Mouse (Mus musculus): Measurements from ENCODE around the gene Olfr926. TPM values are rescaled to one million over a fixed set of nuclear protein-coding genes. Genes with fewer than 3 reads are reported as not detected.
"Not testable (repeated sequence)": the region's sequence is repeated elsewhere in the genome, so short reads cannot be mapped to it uniquely, and the experiment has no call there.

The Olfr926 gene
- total RNA-seq (2021), result not detected
- not detected in 2 replicates for polyA plus RNA-seq (2012; rRNA removed)
- long read RNA-seq, result 0 reads

DNA sequence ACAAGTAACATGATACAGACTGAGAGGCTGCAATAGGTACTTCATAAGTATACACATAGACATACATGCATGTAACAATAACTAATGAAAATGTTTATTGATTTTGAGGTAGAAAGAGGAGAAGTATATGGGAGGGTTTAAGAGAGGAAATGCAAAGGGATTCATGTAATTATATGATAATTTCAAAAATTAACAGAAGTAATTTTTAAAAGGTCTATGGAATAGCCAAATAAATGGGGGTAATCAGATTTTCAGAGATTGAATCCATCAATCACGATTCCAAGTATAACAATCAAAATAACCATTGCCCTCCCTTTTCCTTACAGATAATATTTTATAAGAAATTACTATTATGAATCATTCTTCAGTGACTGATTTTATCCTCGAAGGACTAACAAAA, at the start of gene Olfr926:
Gene Olfr926 (plus strand): TSS at position 301 of the 400 bp plus-strand sequence.
- DNase-seq, result no peak

DNA sequence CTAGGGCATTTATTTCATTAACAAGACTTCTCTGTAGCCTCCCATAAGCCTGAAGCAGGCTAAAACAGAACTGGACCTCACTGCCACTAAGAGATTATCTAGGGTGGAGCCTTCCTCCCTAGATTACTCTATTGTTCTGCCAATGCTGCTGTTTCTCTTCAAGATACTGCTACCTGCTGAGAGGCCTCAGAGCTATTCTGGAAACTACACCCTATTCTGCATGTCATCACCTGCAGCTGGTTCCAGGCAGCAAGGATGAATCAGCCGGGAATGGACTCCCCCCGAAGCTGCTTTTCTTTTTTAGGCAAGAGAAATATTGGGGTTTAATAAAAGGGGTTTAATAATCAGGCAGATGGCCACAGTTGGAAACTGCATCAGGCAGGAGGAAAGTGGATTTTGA, 43.9 kb upstream of the Olfr926 start:
- no peak for DNase-seq

GRCm38 (mm10) chr9:38844149-38844548, 32.8 kb upstream of the Olfr926 start, which contains the start of gene Olfr924:
TSS of gene Olfr924 (plus strand) at chr9:38844449.
- no peak for DNase-seq

DNA sequence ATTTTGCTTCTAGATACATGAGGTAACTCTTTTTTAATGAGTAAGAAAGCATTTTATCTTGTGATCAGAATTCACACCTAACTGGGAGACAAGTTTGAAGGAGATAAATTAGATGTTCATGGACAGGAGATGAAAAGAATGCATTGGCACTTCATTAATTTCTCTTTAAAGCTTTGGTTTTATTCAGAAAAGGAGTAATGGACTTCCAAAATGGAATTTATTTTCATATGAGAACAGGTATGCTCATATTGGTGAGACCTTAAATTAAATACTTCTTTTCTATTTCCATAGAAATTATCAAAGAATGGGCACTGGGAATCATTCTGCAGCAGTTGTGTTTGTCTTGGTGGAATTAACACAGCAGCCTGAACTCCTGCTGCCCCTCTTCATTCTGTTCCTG, 22.2 kb upstream of the Olfr926 start, which contains the start of gene Olfr26:
Gene Olfr26 (plus strand): TSS at position 301 of the 400 bp plus-strand sequence.
- no peak for DNase-seq

DNA sequence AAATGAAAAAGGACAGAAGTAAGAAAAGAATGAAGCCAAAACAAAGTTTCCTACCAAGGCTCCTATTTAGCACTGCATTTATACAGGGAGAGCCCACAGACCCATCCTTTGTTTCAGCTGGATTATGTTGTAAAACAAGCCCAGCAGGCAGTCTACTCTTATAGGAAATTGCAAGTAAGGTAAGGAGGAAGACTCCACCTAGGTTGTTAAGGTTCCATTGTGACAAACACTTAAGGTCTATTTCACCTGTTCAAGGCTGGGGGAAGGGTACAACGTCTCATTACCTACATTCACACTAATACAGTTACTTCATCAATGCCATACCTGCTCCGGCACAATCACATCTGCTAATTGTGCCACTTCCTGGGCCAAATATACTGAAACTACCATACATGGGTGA, 2.0 kb upstream of the Olfr926 start:
- not testable (repeated sequence) for DNase-seq

Other genes with a start within 250 kb of the Olfr926 start
- not detected for gene Olfr916, start 217.3 kb upstream of the Olfr926 start, total RNA-seq (2021)
- gene Olfr916, start 217.3 kb upstream of the Olfr926 start, polyA plus RNA-seq (2012; rRNA removed), result not detected in 2 replicates
- gene Olfr917, start 211.3 kb upstream of the Olfr926 start, total RNA-seq (2021), result not detected
- gene Olfr917, start 211.3 kb upstream of the Olfr926 start, polyA plus RNA-seq (2012; rRNA removed), result not detected in 2 replicates
- gene Olfr918, start 202.5 kb upstream of the Olfr926 start, total RNA-seq (2021), result not detected
- gene Olfr918, start 202.5 kb upstream of the Olfr926 start, polyA plus RNA-seq (2012; rRNA removed), result not detected in 2 replicates
- gene Olfr919, start 173.5 kb upstream of the Olfr926 start, total RNA-seq (2021), result not detected
- not detected in 2 replicates for gene Olfr919, start 173.5 kb upstream of the Olfr926 start, polyA plus RNA-seq (2012; rRNA removed)
- gene Vwa5a, start 158.9 kb upstream of the Olfr926 start, total RNA-seq (2021), result 10 to 100 TPM; 38.3 to 56.7 TPM
- 7.1 and 8.0 TPM in 2 replicates for gene Vwa5a, start 158.9 kb upstream of the Olfr926 start, polyA plus RNA-seq (2012; rRNA removed)
- gene Olfr920, start 124.8 kb upstream of the Olfr926 start, total RNA-seq (2021), result under 1 TPM; 0.26 to 0.28 TPM
- 0.06 and 0.07 TPM in 2 replicates for gene Olfr920, start 124.8 kb upstream of the Olfr926 start, polyA plus RNA-seq (2012; rRNA removed)
- not detected for gene Olfr921, start 104.1 kb upstream of the Olfr926 start, total RNA-seq (2021)
- not detected in 2 replicates for gene Olfr921, start 104.1 kb upstream of the Olfr926 start, polyA plus RNA-seq (2012; rRNA removed)
- not detected for gene Olfr922, start 62.5 kb upstream of the Olfr926 start, total RNA-seq (2021)
- not detected in 2 replicates for gene Olfr922, start 62.5 kb upstream of the Olfr926 start, polyA plus RNA-seq (2012; rRNA removed)
- gene Olfr923, start 50.6 kb upstream of the Olfr926 start, total RNA-seq (2021), result not detected
- gene Olfr923, start 50.6 kb upstream of the Olfr926 start, polyA plus RNA-seq (2012; rRNA removed), result not detected in 2 replicates
- not detected for gene Olfr924, start 32.7 kb upstream of the Olfr926 start, total RNA-seq (2021)
- gene Olfr924, start 32.7 kb upstream of the Olfr926 start, polyA plus RNA-seq (2012; rRNA removed), result not detected in 2 replicates
- gene Olfr26, start 22.1 kb upstream of the Olfr926 start, total RNA-seq (2021), result not detected
- gene Olfr26, start 22.1 kb upstream of the Olfr926 start, polyA plus RNA-seq (2012; rRNA removed), result not detected in 2 replicates
- not detected for gene Olfr930, start 52.7 kb downstream of the Olfr926 start, total RNA-seq (2021)
- gene Olfr930, start 52.7 kb downstream of the Olfr926 start, polyA plus RNA-seq (2012; rRNA removed), result not detected in 2 replicates
- gene Olfr933, start 95.2 kb downstream of the Olfr926 start, total RNA-seq (2021), result under 1 TPM in 1 of 2 experiments, not detected in 1; 0.17 TPM
- gene Olfr933, start 95.2 kb downstream of the Olfr926 start, polyA plus RNA-seq (2012; rRNA removed), result not detected in 2 replicates
- not detected for gene Olfr934, start 111.2 kb downstream of the Olfr926 start, total RNA-seq (2021)
- gene Olfr934, start 111.2 kb downstream of the Olfr926 start, polyA plus RNA-seq (2012; rRNA removed), result not detected in 2 replicates
- not detected for gene Olfr935, start 122.6 kb downstream of the Olfr926 start, total RNA-seq (2021)
- not detected in 2 replicates for gene Olfr935, start 122.6 kb downstream of the Olfr926 start, polyA plus RNA-seq (2012; rRNA removed)
- not detected for gene Olfr146, start 146.3 kb downstream of the Olfr926 start, total RNA-seq (2021)
- gene Olfr146, start 146.3 kb downstream of the Olfr926 start, polyA plus RNA-seq (2012; rRNA removed), result not detected in 2 replicates
- gene Olfr937, start 187.8 kb downstream of the Olfr926 start, total RNA-seq (2021), result not detected
- gene Olfr937, start 187.8 kb downstream of the Olfr926 start, polyA plus RNA-seq (2012; rRNA removed), result not detected in 2 replicates
- not detected for gene Olfr938, start 201.8 kb downstream of the Olfr926 start, total RNA-seq (2021)
- gene Olfr938, start 201.8 kb downstream of the Olfr926 start, polyA plus RNA-seq (2012; rRNA removed), result not detected in 2 replicates